Mouse (Mus musculus) gastrocnemius, postnatal 36 days (tissue): Measurements from ENCODE around the gene Crtc1. TPM values are rescaled to one million over a fixed set of nuclear protein-coding genes. Genes with fewer than 3 reads are reported as not detected.

Source experiments
- DNase-seq, 2 experiments: peaks; one replicate each; pipeline ENCODE4 v3.0.0; 2022
- intact Hi-C: fragments of 180-260 bp; cut with DNase I; formaldehyde crosslinking; loops from one replicate; pipeline ENCODE4 v1.15.1; 2025
- long read RNA-seq, 2 experiments: library from polyadenylated mRNA; stranded (forward); transcript quantifications; one replicate each; pipeline ENCODE4 v2.0.0; 2021
- total RNA-seq, 2 experiments: library from RNA; stranded (reverse); gene quantifications; 2 replicates each; pipeline ENCODE4 v1.2.3; 2021

Crtc1 gene
- total RNA-seq: 1 to 10 TPM; 5.3 to 7.5 TPM
- long read RNA-seq, experiment 1, partial matches to known transcripts: 0 of 4 reads
- long read RNA-seq, experiment 1, other reads (novel, unspliced or antisense): 4 of 4 reads
- long read RNA-seq, experiment 2, partial matches to known transcripts: 1 of 6 reads
- long read RNA-seq, experiment 2, other reads (novel, unspliced or antisense): 5 of 6 reads

DNA sequence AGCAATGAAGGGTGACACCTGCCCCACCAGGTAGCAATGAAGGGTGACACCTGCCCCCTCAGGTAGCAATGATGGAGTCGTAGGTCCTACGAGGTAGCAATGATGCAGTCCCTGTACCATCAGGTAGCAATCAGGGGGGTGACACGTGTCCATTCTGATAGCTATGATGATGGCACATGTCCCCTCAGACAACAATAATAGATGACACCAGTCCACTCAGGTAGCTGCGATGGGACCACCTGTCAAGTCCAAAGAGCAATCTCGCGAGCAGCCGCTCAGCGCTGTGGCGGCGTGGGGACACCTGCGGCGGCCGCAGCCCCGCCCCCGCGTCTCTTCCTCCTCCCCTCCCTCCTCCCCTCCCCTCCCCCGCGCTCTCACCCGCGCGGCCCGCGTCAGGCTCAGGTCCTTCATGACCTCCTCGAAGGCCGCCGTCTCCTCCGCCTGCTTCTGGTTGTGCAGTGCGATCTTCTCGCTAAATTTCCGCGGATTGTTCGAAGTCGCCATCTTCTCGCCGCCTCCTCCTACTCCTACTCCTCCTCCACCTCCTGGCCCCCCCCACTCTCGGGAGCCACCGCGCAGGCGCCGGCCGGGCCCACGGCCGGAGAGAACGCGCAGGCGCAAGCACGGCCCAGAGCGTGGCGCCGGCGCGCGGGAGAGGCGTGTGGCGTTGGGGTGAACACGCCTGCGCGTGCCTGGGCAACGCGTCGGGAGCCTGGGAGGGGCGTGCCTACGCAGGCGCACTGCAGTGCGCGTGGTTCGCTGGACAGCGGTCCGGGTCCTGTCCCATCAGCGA is at the start of gene Crtc1:
Gene Crtc1, minus strand, starts transcription at position 525 of the 793 bp plus-strand sequence.
- intact Hi-C loops: loop anchor here (5.0 kb wide), 1 partner anchor 42 kb away; no protein-coding TSS in a partner anchor

DNA sequence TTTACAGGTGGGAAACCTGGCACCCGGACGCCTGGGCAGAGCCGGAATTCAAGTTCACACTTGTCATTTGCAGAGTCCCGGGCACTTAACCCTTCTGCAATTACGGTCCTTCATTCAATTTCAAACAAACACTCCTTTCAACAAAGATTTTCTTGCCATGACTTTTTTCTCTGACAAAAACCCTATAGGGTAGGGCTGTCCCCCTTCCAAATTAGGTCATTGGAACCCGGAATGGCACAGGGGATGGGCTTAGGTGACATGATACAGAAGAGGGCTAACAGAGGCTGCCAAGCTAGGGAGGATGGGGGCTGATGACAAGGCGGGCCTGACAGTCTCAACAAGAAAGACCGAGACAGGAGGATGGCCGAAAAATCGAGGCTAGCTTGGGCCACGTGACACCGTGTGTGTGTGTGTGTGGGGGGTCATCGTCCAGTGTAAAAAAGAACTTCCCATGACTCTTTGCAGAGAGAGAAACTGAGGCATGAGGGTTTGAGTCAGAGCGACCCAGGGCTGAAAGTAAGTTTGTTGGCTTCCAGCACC is 49.6 kb upstream of the Crtc1 start:
- DNase-seq: no peak
- intact Hi-C loops: no loop called here

More for the DNA sequence above, at the start of gene Crtc1:
- DNase-seq: peak; percentile 95 to 96

DNA sequence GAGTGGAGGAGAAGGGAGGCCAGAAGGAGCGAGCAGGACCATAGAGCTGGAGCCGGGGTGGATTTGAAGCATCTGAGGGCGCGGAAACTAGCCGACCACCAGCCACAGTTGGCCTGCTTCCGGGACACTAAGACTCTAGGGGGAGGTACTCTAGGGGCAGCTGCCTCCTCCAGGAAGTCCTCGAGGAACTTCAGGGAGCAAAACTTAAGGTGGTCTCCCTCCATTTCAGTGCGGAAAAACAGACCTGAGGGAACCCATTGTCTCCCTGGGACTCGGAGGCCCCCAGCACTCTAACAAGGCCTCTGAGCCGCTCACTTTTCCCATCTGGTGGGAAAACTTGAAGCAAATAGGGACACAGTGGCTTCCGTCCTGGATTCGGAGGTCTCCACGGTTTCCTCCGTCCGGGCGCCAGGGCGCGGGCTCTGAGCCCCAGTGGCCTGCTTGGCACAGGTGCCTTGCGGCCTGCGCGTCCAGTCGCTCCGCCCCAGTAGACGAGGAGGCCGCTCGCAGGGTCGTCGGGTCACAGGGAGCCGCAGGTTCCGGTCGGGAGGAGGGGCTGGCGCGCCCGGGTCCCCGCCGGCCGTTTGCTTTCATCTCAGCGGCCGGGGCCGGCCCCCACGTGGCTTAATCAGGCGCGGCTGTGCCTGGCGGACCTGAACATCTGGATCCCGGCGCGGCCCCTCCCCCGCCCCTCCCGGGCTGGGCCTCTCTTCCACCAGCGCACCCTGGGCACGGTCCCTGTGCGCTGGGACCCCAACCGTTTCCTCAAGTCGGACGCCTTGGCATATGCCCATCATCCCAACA is 48.8 kb upstream of the Crtc1 start:
- intact Hi-C loops: no loop called here
- DNase-seq: no peak

DNA sequence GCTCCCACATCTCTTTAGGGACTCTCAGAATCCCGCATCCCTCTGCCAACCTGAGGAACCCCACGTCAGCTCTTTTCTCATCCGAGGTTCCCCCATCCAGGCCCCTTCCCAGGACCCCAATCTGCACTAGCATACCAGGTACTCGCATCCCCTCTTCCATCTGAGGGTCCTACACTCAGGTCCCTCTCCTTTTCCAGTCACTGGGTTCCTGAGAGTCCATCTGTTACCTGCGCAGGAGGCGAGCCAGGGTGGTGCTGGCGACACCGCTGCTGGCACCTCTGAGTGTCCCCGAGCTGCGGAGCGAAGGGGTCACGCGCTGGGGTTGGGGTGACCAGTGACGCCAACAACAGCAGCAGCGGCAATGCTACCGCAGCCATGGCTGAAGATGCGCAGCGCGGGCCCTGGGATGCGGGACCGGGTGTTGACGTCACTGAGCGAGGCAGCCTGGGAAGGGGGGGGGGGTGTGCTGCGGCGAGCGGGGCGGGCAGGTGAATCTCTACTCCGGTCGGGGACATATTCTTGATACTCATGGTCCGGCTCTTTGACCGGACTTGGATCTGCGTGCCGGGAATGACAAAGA is 47.7 kb upstream of the Crtc1 start, which contains the start of gene Tmem59l:
Gene Tmem59l, minus strand, starts transcription at position 418 of the 580 bp plus-strand sequence.
- no peak for DNase-seq
- intact Hi-C loops: no loop called here

DNA sequence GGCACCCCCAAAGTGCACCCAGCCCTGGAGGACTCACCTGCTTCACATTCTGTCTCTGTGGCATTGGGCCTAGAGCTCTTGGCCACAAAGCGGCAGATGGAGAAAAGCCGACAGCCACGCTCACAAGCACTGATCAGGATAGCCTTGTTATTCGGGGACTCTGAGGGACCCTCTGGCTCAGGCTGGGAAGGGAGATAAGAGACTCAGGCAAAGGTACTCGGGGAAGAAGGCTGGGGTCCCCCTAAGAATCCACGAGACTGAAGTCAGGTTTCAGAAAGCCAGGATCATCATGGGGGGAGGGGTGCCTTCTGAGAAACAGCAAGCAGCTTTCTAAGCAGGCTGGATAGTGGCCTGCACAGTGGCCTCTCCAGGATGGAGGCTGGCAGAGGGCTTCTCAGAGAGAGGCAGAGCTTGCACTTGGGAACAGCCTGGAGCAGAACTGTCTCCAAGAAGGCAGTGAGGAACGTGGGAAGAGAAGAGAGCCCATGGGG is 46.9 kb upstream of the Crtc1 start:
- intact Hi-C loops: no loop called here
- DNase-seq: no peak

DNA sequence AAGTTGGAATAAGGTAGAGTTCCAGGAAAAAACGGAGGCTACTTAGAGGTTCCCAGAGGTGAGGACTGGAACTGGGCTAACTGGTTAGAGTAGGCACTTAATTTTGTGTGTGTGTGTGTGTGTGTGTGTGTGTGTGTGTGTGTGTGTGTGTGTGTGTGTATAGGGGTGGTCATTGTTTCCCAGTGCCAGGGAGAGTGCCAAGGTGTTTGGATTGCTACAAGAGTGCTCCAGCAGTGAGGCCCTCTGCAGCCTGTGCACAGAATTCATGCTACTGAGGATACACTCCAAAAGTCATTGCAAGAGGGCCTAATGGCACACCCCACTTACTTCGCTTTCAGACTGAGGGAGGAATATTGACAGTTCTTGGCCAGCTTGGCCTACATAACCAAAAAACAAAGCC is 43.6 kb upstream of the Crtc1 start:
- intact Hi-C loops: no loop called here

DNA sequence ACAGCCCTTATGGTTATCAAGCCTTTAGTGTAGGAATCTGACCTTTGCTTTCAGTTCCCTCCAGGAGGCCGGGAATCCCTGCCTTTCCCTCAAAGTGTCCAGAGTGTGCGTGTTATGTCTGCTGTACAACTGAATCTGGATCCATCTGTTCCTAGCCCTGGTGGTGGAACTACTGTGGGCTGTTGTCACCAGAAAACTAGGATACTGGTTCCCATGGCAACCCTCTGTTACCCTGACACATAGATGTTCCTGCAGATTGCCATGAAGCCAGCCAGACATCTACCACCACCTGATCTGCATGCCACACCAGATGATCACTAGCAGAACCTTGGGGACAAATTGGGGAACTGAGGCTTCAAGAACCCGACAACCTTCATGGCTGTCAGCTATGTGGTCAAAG is 42.5 kb upstream of the Crtc1 start:
- no peak for DNase-seq
- intact Hi-C loops: no loop called here

More for the DNA sequence above, 43.6 kb upstream of the Crtc1 start:
- no peak for DNase-seq

DNA sequence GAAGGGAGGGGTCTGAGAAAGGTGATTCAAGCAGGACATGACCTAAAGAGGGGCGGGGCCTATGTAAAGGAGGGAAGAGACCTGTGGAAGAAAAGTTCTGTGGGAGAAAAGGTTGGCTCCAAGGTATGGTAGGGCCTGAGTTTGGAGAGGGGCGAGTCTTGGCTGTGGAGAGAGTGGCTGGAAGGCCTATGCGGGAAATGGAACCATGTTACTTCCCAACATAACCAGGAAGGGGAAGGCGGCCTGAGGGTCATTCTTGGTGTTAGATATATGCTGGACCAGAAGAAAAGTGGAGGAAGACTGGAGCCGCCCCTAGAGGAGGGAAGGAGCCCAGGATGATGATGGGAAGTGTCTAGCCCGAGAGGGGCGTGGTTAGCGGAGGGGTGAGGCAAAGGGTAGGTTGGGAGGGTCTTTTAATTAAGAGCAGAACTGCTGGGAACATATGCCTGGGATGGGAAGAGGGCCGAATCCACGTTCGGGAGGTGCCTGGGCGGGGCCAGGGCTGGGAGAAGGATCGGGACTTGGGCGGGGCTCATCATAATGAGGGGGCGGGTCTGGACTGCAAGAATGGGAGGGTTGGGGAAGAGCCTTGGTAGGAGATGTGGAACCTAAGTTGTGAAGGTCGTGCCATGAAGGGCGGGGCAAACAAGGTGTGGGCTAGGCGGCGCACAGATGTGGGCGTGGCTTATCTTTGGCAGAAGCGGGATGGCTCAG is 38.0 kb upstream of the Crtc1 start:
- intact Hi-C loops: no loop called here
- DNase-seq: no peak

DNA sequence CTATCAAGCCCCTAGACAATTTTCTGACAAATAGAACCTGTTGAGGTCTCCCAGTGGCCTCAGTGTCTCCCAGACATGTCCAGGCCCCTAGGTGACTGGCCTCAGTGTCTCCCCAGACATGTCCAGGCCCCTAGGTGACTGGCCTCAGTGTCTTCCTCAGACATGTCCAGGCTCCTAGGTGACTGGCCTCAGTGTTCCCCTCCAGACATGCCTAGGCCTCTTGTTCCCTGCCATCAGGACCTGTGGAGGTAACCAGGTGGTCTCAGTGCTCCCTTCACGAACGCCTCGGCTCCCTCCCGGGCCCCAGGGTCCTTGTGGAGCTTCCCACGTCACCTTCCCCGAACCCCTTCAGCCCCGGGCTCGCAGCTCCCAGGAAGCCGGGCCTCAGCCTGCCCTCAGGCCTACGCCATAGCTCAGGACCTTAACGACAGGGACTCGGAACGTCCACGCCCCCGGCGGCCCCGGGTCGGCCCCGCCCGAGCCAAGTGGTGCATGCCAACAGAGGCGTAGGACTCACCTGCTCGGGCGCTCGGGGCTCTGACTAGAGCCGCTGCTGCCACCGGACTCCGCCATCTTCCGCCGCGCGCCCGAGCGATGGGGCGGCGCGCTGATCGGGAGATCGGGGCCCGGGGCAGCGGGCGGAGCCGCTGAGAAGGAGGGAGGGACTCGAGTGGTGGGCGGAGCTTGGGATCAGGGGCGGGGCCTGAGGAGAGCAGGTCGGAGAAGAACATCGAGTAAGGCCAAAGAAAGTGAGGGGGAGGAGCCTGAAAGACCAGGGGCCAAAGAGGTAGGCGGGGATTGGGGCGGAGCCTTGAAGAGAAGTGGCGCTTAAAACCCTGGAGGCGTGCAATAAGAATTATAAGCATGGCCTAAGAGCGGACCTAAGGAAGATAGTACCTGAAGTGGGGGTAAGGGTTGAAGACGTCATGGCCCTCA is 37.2 kb upstream of the Crtc1 start, which contains the start of gene Klhl26:
Gene Klhl26, minus strand, starts transcription at position 636 of the 936 bp plus-strand sequence.
- intact Hi-C loops: loop anchor here (1.0 kb wide), 1 partner anchor 18 kb away; no protein-coding TSS in a partner anchor

DNA sequence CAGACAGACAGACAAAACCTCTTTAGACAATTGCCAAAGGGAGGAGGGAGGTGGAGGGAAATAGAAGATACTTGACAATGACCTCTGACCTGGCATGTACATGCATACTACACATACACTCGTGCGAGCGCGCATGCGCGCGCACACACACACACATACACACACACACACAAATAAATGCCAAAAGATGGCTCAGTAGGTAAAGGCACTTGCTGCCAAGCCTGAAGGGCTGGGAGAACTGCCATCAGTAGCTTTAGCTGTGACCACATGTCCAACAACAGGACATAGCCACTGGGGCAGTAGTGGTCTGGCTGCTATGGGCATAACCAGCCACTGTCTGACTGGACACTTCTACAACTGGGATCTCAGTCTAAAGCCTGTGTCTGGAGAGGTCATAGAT is 32.5 kb upstream of the Crtc1 start:
- no peak for DNase-seq
- intact Hi-C loops: no loop called here

More for the DNA sequence above, 37.2 kb upstream of the Crtc1 start, which contains the start of gene Klhl26:
- DNase-seq: peak; percentile 94 to 97

DNA sequence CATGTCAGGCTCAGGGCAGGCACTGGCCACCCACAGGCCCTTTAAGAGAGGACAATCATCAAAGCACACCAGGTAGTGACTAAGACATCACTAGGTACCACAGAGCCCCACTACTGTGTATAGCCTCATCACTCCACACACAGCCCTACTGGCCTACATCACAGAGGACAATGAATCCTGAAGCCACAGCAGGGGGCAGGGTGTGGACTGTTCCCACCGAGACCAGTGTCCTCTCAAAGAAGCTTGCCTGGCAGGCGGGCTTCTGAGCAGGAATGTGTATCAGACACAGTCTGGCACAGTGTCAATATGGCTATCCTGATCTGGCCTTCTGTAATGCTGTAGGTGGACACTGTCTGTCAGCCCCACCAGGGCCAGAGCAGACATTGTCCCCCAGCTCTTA is 30.6 kb upstream of the Crtc1 start:
- no peak for DNase-seq
- intact Hi-C loops: no loop called here

DNA sequence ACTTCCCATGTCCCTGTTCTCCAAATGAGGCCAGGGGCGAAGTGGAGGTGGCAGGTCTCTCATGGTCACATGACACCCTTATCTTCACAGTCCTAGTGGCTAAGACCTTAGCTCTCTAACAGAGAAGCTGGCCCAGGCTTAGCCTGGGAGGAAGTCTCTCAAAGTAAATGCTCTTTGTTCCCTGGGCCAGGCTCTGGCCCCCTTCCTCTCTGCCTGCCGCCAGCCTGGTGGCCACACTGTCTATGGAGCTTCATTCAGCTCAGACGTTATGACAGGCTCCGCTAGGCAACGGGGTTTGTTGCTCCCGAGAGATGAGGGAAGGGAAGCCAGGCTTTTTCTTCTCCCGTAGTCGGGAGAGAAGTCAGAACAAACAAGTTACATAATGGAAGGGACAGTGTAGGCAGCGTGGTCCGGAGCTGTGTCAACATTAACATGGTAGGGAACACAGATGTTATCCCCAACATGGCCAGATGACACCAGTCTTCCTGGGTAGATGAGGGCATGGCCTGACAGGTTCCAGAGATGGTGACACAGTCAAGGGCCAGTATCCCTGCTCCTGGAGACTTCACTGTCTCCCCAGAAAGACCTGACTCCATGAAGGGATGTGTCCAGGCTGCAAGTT is 30.0 kb upstream of the Crtc1 start:
- intact Hi-C loops: no loop called here

DNA sequence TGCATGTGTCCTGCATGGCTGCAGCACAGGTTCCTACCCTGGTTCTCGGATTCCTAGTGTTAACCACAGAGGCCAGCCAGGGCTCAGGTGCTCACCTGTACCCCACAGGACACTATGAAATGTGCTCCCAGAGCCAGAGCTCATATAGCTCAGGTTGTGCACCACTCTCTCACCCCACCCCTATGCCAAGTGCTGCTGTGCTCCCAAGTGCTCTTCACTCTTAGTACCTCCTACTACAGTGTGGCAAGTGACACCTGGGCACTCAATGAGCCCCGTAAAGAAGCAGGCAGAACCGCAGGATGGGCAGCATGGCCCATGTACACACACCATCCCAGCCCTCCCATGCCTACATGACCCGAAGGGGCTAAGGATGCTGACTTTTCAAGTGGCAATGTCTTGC is 29.4 kb upstream of the Crtc1 start:
- DNase-seq: no peak
- intact Hi-C loops: no loop called here

More for the DNA sequence above, 30.0 kb upstream of the Crtc1 start:
- DNase-seq: no peak

DNA sequence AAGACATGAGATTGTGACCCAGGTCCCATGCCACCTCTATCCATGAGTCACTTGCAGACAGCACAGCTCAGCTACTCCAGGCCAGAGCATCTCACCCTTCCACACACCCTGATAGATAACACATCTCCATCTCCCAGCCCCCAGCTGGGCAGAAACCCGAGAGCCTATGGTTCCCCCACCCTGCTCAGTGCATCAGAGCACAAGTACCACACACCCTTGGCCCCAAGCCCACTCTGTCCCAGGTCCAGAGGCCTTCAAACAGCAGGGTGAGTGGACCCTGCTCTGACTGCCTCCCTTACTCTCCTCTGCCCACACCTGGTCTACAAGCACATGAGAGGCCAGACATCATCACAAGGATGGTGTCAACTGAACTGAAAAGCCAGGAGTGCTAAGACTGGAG is 28.5 kb upstream of the Crtc1 start:
- intact Hi-C loops: no loop called here
- no peak for DNase-seq

DNA sequence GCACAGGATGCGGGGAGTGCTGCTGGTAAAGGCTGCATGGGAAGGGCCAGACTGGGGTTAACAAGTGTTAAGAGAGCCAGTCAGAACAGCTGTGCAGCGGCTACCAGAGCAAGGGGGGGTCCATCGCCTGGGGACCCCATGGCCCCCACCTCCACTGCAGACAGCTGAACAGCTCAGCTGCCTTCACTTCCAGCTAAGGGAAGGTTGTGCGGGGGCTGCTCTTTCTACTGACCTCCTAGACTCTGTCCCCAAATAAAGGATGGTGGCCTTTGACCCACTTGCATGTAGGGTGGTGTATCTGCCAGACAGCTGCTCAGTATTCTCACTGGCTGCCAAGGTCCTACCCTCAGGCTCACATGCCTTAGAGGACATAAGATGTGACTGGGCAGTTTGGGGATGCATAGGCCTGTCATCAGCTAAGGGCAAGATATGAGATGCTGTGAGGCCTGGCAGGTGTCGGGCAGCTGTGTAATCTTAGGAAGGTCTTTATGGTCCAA is 27.9 kb upstream of the Crtc1 start:
- intact Hi-C loops: no loop called here
- no peak for DNase-seq

DNA sequence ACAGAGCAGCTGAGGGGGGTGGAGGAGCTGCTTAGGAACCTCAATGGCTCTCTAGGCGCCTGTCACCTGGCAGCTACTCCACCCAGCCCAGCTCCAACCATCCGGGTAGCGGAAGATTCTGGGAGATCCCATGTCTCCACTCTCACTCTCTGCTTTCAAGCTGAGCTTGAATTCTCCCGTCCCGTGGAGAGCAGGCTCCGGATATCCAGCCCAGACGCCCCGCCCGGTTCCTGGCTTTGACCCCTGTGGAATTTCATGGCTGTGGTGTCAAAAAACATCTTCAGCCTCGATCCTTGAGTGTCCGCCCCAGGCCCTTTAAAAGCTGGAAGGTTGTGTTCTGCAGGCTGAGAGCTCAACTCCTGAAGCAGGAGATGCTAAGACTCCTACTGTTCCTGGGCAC is 27.4 kb upstream of the Crtc1 start:
- intact Hi-C loops: no loop called here
- peak; percentile 70 to 75 for DNase-seq

DNA sequence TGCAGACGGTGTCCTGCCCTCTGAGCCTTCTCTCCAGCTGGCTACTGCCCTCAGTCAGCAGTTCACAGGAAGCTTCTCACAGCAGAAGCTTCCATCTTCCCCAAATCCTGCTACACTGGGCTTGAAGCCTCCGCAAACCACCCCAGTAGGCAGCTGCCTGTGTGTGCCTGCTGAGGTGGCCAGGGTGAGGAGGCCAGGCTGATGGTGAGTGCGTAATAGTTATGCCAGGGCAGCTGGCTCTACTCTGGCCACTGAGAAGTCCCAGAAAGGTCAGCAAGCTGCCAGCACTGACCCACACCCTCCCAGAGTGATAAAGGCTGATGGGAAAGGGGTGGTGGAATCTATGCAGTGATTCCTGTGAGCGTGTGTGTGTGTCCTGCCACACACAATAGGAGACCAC is 26.9 kb upstream of the Crtc1 start:
- no peak for DNase-seq
- intact Hi-C loops: no loop called here

DNA sequence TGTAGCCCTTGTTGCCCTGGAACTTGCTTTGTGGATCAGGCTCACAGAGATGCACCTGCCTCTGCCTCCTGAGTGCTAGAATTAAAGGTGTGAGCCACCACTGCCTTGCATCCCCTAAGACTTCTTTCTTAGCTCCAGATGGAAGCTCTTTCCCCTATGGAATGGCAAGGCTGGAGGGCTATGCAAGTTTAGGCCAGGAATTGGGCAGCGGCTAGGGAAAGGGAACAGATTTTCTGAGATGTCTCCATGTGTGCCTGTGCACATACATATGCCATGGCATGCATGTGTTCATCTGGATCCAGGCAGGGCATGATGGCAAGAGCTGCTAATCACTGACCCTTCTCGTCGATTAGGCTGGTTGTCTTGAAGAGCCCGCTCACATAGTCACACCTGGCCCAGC is 26.3 kb upstream of the Crtc1 start:
- intact Hi-C loops: no loop called here
- DNase-seq: no peak
